Mouse (Mus musculus) adrenal gland, adult 18-20 months (tissue): ENCODE measurements at regions not wholly inside any gene's neighbourhood (a gene's known extent, or its start where the extent isn't known, plus 50 kb on each side); places are given as distances from the start of the nearest gene placed in this dataset.
"Not testable (repeated sequence)": the region's sequence is repeated elsewhere in the genome, so short reads cannot be mapped to it uniquely, and the experiment has no call there.

Experiments used
- DNase-seq, 2 experiments: peaks; one replicate each; pipeline ENCODE4 v3.0.0; 2021 to 2022; ENCODE audit warnings: low spot score in 2 of 2

DNA sequence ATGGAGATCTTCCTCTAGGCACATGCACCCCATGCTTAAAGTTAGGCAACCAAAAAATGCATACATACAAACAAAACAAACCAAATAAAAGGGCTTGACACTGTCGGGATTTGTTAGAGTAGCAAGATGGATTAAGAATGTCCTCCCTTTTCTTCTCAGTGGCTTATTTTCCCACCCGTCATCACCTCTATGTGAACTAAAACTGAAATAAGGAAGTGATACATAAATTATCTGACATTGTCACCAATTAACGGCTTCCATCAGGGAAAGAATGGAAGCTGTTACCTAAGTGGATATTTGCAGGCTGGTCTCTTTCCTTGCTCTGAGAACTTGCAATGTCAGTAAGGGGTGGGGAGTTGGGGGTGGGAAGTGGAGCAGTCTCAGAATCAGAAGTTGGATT is 541.5 kb downstream of the Diaph3 start:
- no peak for DNase-seq

DNA sequence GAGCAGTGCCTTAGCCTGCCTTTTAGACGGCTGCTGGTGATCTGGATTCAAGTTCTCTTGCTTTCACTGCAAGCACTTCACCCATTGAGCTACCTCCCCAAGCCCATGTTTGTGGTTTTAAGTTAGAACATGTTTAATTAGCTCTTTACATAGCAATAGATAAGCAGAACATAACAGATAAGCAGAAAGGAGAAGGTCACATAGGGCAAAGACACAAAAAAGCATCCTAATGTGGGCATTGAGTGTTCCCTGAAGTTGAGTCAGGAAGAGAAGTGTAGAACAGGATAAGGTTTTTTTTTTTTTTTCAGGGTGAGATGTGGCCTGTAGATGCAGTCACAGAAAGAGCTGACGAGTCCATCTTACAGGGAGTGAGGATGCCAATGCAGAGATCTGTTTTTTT is 552.5 kb downstream of the Diaph3 start:
- no peak for DNase-seq

DNA sequence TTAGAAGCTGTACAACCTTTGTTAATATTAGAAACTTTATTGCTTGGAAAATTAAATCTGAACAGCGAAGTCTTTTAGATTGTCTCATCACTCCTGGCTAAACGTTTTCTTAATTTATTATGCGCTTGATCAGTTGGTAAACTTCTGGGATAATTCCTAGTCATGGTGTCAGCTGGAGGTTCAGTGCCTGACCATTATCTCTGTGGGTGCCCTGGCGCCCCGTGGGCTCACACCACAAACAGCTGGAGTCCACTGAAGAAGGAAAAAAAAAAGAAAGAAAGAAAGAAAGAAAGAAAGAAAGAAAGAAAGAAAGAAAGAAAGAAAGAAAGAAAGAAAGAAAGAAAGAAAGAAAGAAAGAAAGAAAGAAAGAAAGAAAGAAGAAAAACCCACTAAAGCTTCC is 555.1 kb downstream of the Diaph3 start:
- DNase-seq, result not testable (repeated sequence)

DNA sequence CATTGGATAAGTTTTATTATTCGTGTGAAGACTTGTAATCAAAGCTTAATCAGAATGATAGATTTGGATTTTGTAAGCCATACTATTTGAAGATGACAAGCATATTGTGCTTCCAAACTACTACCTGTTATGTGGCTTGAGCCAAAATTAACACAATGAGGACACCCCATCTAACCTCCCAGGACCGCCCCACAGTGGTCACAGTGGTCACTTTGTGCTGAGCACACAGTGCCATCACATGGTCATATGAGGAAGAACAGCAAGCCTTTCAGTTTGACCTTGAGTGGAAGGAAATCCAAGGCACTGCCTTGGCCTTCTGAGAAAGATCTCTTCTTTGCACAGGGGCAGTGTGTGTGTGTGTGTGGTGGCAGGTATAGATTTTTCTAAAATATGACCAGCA is 578.3 kb downstream of the Diaph3 start:
- peak in 1 of 2 experiments; percentile 21 for DNase-seq

DNA sequence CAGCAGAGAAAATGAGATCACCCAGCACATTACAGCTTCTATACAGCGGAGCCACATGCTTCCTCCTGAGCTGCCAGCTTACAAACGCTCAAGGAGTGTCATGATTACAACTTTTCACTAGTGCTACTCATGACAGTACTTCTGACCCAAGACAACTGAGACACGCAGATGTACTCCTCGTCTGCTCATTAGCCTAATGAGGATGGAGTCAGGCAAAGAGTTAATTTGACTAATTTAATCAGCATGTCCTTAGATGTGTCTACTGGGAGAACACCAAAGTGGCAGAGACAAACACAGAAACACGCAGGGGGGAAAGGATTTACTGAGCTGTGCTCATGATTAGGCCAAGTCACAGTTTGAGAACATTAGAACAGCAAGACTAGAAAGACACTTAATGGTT is 603.0 kb downstream of the Diaph3 start:
- DNase-seq, result no peak

DNA sequence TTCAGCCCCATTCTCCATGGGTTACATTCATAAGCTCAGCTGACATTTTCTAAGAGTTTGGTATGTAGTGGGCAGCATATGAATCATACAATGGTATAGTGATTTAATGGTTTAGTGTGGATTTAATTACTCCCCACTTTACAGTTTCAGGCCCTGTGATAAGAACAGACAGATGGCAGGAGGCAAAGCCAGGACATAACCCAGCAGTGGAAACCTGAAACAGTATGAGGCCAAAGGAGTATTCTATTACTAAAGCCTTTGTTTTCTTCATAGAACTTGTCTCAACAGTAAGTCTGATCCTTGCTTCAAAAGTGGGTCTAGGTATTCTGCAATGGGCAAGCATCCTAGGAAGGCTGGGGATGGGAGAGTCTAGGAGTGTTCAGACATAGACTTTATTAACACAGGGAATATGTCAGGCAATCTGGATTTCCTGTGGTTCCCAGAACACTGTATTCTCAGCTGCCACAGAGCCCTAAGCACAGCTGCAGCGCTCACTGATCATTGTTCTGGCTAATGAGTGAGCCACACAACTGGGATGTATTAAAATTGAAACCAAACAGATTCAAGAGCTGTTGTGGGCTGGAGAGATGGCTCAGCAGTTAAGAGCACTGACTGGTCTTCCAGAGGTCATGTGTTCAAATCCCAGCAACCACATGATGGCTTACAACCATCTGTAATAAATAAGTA is 604.6 kb downstream of the Diaph3 start:
- DNase-seq, result no peak

DNA sequence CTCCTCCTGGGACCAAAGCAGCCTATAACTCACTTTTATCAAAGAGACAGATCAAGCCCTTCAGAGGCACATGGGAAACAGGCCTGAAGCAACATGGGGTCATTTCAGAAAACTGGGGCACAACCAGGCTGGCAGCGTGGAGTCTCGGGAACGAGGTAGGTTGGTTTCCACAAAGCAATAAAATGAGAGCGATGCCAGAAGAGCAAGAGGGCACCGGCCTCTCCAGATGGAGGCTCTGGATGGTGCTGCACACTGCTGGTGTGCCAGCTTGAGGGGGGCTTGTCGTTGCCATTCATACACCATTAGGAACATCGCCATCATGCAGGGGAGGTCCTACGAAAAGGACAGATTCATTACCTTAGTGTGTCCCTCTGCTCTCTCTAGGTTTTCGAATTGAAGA is 630.6 kb downstream of the Diaph3 start:
- no peak for DNase-seq

DNA sequence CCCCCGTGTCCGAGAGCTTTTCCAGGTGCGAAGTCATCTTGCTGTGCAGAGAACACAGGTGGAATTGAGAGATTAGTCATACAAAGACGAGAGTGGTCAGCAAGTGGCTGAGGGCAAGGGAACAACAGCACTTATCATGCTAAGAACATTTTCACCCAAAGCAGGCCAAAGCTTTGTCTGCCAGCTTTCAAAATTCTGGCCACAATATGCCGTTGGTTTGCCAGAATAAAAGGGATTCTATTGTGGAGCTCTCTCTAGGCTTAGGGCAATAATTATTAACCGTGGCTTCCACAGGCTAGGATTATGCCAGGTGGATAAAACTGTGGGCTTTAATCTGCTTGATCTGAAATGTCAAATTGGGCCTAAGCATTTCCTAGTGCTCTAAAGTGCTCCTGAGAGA is 631.3 kb downstream of the Diaph3 start:
- no peak for DNase-seq

DNA sequence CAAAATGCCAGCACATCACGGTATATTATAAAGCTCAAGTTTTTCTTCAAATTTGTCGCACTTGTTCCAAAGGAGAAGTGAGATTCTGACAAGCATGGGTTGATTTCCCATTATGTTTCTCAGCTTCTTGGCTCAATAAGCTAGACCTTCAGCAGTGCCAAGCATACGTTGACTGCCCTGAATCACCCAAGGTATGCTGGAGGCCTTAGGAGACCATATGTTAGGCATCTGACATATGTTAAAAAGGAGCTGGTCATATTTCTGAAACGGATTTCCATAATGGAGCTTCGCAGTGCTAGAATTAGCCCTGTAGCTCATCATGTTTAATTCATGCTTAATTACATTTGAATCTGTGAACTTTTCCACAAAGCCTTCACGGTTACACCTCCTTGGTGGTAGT is 634.7 kb downstream of the Diaph3 start:
- DNase-seq, result no peak

DNA sequence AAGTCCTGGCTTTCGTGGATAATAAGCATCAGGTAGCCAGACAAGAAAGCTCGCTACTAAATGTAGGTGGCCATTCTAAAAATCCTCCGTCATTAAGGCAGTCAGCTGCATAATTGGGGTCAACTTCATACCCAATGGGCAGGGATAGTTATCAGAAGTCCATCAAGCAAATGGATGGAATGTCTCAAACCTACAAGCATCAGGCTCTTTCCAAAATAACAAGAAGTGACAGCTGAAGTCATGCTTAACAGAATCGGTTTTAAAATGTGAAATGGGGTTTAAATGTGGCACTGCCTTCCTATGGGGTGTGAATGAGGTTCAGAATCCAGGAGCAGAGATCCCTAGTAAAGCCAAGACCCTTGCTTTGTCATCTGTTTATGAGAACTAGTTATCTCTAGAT is 650.2 kb downstream of the Diaph3 start:
- DNase-seq, result no peak

DNA sequence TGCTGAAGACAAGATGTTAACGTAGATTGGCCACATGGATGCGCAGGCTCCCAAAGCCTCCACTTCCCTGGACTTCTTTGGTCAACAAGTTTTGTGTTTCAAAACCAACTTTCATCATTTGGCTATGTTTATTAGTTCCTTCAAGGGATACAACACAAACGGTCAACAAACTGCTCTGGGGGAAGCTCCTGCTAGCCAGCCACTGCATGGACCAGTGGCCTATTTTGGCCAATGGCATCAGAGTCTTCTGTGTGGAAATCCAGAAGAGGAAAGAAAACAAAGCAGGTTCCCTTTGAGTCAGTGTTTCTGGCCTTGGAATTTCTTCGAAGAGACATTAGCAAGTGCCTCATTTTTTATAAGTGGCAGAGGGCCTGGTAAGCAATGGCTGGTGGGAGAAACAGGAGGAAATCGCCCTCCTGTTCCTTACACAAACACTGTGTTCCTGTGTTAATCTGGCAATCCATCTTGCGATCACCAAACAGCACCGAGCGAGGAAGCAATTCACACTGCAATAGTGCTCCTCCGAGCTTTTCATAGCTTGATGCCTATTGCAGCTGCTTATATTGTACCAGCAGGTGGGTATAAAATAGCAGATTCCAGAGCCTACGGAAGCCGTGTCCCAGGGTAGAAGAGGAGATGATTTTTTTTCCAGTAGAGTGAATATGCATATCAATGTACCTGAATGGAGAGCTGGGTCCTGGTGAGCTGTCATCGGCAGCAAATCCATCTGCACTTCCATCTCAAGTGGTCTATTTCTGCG is 651.0 kb downstream of the Diaph3 start:
- DNase-seq, result no peak

DNA sequence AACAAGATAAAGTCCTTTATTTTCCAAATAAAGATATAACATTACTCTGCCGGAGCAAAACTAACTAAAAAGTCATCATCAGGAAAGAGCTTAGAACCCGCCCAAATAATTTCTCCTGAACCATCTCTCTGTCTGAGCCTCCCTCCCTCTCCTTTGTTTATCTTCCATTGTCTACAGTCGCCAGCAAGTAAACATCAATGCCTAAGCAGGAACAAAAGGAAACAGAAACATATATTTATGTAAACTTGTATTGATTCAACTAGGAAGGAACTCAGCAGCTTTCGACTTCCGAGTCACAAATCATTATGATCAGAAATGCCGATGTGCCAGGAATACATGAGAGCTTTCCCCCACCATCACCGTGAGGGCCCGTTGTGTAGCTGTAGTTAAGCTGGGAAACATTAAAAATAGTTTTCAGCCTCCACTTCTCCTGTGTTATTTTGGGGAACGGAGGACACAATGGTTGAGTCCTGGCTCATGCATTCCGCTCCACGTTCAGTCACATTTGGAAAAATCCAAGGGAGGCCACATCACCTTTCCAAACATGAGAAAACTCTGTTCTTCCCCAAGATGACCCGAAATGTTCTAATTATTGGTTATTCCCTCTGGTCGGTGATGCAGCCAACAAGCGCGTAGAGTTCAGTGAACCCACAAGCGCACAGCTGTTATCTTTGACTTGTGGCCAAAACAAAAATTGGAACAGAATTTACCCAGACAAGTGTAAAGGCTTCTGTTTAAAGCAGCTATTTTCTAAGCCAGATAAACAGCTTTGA is 651.8 kb downstream of the Diaph3 start:
- no peak for DNase-seq

DNA sequence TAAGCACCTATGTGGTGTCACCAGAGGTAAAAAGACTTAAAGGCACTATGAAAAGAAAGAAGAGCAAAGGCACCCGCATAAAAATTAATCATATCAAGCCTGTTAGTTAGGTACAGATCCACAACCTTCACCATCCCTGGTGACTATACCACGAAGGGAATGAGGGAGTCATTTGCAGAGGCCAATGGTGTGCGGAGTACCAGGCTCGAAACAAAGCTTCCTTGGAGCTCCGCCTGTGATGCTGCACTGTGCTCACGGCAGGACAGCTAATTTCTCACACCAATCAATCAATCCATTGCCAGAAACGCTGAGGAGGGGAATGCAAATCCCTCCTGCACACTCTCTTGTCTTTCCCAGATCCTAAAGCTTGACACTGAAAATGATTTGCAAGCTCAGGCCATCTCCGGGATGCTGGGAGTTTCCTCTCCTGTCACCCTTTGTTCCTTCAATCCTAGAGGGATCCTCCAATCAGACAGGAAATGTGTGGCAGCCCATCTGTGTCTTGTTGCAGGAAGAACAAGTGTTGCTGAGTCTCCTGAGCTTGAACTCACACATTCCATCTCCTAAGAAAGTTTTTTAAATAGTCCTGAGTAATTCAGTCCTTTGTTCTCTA is 653.6 kb downstream of the Diaph3 start:
- DNase-seq, result no peak

DNA sequence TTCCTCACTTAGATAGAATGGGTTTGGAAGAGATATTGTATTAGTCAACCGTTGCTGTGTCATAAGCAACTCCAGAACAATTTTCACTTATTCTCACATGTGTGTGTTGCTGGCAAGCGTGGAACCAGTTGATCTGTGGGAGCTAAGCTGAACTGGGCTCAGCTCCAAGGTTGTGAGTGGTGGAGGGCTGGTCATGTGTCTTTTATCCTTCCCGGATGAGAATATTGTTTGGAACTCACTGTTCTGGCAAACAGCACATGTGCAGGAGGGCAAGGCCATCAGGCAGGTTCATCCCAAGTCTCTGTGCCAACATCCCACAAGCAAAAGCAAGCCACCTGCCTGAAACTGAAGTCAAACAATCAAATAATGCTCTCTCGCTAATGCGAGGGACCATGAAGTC is 656.8 kb downstream of the Diaph3 start:
- no peak for DNase-seq

DNA sequence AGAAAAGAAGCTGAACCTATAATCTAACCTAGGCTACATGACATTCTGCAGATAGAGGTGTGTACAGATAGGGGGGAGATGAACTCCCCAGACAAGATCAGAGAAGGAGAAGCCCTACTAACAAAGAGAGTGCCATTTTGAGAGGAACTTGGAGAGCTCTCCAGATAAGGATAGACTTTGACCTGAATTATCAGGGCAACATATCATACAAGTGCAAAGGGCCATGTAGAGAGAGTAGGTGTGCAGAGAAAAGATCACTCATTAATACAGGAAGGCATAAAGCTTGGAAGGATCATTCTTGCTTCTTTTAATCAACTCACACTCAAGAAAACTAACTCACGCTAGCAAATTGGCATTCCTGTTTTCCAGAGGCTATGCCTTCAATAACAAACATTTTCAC is 667.4 kb downstream of the Diaph3 start:
- no peak for DNase-seq

DNA sequence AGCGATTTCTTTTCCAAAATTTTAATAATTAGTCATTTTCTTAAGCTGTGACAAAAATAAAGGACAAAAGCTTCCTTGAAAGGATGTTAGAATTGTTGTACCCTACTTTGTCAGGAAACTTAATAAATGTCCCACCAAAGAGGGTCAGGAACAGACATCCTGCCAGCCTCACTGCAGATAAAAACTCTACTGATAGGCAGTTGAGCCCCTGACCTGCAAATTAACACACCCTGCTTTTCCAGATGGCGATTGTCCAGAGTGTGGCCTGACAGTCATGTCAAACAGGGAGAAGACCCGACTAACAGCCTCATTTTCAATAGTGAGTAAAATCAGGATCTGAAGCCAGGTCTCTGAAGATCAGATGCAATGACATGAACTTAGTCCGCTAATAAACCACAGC is 670.6 kb downstream of the Diaph3 start:
- no peak for DNase-seq

DNA sequence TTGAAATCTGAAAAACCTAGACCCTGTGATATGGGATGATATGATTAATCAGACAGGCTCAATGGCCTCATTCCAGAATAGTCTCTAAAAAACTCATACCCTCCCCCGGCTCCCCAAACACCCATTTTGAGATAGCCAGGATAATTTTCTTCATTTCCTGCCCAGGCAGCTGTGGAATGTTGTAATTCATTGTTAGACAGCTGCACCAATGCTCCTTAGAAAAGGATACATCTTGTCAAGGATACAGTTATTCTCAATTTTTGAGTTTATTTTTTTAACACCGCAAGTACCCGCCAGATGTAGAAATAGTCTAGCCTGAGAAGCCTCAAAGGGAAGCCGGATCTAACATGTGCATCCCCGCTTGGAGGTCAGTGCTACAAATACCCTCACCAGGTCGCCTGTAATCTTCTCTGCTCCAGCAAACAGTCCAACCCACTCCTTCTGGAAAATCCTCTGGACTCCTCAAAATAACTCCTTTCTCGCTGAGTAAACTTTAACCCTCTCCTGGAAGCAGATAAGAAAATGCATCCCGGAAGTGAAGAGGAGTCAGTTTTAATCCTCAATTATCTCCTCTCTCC is 673.1 kb downstream of the Diaph3 start:
- DNase-seq, result no peak

DNA sequence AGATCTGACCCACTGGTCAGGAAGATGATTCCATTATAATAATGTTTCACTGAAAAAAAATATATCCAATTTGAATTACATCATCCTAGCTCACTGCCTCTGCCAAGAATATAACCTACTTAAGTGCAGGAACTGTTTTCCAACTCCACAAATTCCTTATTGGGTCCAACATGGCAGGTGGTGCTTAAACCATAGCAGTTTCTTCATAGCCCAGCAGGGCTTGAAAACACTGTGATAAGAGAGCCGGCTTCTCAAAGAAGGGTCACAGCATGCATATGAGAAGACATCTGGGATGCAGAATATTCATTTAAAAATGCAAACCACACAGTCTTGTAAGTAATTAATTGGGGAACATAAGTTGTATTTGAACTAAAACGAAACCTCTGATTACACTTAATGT is 677.6 kb downstream of the Diaph3 start:
- no peak for DNase-seq

DNA sequence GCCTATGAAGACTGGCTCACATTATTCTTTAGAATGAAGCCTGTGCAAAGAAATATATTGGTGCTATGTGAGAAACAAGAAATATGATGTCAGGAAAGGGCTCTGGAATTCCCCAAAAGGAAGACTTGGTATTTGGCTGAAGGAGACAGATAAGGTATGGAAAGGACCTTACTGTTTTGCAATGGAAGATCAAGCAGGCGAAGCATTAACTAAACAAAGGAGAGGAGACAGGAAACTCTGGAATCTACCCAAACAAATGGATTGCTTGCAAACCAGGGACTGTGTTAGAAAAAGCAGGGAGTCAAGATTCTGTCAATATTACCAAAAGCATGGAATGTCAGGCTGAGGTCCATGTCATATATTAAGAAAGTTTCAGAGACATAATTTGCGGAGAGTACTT is 687.9 kb downstream of the Diaph3 start:
- DNase-seq, result no peak

DNA sequence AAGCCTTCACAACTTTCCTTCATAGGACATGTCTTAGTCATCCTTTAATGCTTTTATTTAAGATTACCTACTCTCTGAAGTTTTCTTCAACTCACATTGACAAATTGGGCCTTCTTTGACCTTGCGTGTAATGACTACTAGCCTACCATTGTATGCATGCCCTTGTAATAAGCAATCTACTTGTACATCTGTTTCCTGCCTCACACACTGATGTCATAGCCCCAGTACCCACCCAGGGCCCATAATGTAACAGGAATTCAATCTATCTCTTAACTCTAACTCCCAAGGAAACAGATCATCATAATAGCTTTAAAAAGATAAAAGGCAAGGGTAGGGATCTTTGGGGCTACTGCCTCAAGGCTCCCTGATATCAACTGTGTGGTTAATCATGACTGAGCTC is 690.4 kb downstream of the Diaph3 start:
- DNase-seq, result no peak

DNA sequence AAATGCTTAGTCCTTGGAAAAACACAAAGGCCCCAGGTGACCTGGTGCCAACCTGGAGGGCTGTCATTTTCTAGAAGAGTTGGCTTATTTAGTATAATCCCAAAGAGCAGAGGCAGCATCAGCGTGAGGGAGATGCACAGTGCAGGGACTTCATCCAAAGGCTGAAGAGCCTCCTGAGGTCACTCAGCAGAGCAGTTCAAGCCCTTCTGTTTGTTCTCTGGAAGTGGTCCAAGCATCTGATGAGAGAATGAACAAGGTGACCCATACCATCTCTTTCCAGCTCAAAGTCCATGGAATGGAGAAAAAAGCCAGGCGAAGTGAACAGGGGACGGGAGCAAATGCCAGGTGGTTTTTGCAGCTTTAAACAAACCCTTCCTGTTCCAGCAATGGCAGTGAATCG is 695.9 kb downstream of the Diaph3 start:
- DNase-seq, result no peak
